Mouse (Mus musculus) spleen, postnatal 10 days (tissue): ENCODE measurements around the gene Rnf180.
A peak's percentile ranks its signal among the peaks of the same experiment; 100 is the strongest.
"Not testable (repeated sequence)": the region's sequence is repeated elsewhere in the genome, so short reads cannot be mapped to it uniquely, and the experiment has no call there.

Source experiments
- DNase-seq, 2 experiments: peaks; one replicate each; pipeline ENCODE4 v3.0.0; 2021 to 2022; ENCODE audit warnings: low spot score in 2 of 2

Rnf180 gene

DNA sequence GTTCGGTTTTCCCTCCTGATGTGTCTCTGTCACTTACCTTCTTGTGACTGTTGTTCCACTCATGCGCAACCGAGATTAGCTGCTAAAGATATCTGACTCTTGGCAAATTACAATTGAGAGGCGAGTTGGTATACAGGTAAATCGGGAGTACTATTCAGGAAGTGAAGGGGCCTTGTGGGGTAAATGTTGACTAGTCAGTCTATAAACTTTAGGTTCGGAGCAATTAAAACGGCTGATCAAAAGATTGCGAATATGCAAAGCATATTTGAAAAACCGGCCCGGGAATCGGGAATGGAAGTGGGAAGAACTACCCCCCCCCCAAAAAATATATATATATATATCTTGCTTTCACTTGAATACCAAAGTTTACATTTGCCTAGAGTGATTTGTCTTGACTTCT, at the start of gene Rnf180:
Gene Rnf180 (minus strand): TSS at position 101 of the 400 bp plus-strand sequence.
- no peak for DNase-seq

DNA sequence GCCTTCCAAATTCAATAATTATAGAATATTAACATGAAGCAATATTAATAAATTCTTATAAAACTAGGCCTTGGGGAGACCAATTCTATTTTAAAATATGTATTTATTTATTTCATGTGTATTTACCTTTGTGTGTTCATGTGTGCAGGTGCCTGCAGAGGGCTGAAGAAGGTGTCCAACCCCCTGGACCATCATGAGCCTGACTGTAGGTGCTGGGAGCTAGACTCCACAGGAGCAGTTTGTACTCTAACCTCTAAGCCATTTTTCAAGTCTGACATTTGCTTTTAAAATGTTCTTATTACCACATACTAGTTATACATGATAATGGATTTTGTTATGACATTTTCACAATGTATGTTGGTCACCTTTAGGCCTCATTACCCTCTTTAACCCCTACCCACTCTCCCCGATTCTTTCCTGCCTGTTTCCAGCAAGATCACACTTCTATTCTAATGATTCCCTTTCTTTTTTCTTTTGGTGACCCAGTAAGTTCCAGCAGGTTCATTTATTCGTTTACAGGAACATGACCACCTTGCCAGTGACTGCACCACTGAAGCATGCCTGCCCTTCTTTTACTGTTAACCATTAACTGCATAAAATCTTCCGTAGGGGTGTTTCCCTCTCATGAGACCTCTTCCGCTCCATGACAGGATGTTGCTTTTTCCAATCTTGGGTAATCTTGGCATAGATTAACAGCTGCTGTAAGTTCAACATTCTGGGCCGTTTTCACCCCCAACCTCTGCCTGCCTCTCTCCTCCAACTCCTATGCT, 36.8 kb upstream of the Rnf180 start:
- no peak for DNase-seq

DNA sequence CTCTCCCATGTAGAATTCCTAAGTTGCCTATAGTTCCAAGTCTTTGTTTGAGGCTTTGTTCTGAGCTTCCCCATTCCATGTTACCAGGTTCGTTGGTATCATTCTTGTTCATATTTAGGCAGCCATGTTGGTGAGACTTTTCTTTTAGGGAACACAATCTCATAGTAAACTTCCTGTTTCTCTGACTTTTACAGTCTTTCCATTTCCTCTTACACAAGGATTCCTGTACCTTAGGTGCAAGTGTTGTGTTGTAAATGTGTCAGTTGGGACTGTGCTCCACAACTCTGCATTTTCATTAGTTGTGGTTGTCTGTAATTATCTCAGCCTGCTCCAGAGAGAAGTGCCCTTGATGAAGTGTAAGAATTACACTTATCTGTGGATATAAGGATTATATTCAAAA, 32.3 kb upstream of the Rnf180 start:
- no peak for DNase-seq

DNA sequence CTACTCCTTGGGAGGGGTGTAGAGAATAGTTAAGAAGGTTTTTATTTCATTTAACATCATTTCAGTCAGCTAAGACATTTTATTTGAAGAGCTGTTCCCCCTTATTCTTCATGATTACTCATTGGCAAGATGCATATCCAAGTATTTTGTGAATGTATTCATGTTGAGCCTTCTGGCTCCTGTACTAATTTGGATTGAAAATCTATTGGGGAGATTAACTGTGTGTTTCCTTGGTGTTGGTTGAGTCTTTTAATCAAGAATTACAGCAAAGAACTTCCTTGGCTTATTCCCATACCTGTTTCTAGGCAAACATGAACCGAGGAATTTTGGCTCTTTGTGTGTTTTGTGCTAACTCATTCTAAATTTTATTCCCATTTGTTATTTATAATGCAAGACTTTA, 22.3 kb upstream of the Rnf180 start:
- DNase-seq: no peak

DNA sequence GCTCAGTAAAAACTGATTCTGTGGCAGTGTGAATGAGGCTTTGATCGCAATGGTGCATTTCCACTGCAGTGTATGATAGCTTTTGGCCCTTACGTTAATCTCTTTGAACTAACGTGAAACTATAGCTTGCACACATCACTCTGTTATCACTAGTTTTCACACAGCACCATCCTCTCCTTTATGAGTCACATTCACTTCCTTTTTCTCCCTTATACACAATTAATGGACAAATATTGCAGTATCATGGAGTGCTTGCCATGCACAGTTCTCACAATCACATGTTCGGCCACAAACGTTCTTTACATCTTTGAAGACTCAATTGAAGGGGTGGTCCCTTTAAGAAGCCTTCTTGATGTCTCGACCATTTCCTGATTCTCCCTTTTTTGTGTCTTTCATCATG, 21.4 kb upstream of the Rnf180 start:
- no peak for DNase-seq

DNA sequence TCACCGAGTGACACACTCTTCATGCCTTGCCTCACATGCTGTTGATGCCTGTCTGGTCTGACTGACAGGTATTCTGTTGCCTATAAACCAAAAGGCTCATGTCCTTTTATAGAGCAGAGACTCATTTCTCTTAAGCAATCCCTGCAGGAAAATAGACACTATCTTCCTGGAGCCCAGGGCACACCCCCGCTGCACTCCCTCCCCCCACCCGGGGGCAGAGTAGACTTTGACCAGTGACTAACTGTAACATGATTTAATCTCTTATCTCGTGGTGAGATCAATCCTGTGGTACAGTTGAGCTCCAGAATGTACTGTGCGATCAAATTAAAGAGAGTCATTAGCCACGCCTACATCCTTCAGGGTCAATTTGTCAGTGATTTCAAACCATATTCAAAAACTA, 18.1 kb upstream of the Rnf180 start:
- no peak for DNase-seq

DNA sequence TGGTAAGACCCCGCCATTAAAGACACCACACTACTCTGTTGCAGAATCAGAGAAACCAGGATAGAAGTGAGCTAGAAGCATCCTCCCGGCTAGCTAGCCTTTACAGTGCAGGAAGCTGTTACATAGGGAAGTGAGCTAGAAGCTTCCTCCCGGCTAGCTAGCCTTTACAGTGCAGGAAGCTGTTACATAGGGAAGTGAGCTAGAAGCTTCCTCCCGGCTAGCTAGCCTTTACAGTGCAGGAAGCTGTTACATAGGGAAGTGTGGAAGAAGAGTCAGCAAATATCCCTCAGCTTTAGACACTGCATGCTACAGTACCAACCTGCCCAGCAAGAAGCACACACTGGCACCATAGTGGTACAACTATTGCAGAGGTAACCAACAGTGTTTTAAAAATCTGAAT, 15.9 kb upstream of the Rnf180 start:
- DNase-seq: not testable (repeated sequence)

DNA sequence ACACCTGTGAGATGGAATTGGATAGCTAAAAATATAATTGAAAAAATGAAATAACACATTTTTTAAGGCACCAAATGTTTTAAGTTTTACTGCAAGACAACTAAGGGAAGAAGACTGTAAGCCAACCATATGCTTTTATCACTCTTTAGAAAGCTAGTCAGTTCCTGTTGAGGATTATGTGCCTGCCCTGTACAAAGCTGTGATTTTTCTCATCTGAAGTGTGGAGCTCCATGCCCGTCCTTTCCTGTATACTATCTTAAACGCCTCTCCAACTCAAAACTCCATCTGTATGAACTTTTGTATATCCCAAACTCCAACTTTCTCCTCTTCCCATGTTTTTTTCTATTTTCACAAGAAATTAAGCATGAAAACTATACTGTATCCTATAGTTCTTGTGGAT, 10.9 kb upstream of the Rnf180 start:
- no peak for DNase-seq

DNA sequence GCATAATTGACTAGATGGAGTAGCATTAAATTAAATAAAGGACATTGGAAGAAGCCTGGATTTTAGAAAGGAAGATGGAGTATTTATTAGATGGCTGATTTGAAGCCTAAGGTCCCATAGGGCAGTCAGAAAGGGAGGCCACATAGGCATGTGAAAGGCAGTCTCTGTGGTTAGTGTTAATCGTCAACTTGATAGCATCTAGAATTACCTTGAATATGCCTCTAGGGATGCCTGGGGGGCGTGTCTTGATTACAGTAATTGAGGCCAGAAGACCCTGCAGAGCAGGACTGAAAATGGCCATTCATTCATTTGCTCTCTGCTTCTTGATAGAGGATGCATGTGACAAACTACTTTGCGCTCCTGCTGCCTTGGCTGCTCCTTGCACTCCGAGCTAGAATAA, 9.4 kb upstream of the Rnf180 start:
- DNase-seq: no peak

DNA sequence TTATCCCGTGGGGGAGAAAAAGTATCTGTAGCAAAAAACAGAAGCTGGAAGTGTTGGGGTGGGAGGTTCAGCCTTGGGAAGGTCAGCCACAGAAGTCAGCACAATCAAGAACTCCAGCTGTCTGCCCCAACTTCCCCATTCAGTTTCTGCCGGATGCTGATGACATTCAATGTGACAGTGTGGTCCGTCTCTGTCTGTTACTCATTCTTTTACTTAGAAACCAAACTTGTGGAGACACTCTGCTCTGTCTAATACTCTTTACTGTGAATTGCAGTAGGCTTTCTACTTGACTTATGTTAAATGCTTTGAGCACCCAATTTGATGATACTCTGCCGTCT, 5.4 kb upstream of the Rnf180 start:
- peak in 1 of 2 experiments; percentile 17 for DNase-seq

DNA sequence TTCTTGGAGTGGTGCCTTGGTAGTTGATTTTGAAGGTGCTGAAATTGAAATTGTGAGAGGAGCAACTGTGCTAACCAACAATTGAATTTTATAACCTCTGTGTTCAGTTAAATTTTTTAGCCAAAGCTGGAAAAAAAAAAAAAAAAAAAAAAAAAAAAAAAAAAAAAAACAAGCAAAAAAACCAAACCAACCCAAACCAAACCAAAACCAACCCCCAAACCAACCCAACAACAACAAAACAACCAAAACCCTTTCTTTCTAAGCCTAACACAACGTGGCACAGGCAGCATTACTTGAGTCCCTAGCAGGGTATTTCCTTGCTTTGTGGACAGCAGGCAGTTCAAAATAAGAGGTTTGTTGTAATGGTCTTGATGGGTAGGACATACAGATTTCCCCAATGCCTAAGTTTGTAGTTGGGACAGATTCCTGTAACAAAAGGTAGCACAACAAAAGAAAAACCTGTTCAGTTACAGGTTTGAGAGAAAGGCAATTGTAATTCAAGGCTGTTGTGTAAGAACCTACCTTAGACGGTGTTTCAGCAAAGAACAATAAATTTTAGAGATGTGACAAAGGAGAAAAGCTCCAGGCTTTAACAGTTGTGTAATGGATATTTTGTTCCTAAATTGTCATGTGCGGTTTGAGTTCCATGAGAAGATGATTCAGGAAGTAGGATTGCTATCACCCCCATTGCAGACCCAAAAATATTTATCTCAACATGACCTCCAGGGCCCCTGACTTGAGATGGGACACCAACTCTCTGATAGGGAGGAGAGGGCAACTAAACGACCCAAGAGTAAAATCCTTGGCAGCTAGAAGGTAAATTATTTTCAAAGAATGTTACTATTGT, 4.8 kb upstream of the Rnf180 start:
- no peak for DNase-seq

DNA sequence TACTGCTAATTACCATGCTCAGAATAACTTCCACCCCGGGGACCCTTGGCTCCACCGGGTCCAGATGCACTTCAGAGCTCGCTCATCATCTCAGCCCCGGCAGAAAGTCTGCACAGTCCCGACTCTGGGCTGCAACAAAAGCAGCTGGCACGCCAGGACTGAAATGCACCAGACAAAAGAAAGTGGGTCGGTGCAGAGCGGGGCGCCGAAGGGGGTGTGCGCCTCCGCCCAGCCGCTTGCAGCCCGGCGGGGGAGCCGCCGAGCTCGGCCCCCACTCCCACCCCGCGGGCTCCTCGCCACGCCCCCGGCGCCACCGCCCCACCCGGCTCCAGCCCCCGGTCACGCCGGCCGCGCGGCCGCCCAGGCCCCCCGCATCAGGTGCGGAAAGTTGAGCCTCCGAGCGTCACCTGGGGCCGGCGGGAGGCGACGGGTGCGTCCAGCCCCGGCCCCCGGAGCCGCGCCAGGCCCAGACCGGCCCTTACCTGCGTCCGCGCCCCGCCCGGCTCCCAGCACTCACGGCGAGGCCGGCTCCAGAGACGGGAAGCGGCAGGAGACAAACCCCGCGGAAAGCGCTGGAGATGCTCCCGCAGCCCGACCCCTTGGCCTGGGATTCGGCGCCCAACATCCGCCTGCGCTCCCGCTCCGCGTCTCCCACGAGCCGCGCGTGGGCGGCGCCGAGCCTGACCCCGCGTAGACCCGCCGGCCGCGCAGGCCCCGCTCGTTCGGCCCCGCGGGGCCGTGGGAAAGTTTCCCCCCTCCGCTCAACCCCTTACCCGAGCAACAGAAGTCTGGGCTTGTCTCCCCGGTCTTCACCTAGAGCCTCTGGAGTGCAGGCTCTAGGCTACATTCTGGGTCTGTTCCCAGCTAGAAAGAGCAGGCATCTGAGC, 591 bp downstream of the Rnf180 start:
- peak; percentile 4 to 28 for DNase-seq

DNA sequence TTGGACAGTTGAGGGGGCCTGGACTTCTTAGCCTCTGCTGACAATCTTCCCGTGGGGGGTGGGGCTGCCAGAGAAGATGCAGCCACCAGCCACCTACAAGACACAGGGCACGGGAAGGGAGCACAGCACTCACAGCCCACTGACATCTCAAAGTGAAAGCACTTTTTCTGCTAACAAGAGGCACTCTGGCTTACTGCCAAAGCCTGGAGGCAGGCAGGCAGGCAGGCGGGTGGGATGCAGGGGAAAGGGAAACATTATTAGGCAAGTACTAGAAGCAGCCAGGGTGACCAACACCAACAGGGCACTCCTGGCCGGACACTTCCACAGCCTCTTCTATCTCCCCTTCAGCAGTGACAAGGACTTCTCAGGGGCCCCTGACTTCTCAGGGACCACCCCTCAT, 2.8 kb downstream of the Rnf180 start:
- DNase-seq: peak in 1 of 2 experiments; percentile 26

DNA sequence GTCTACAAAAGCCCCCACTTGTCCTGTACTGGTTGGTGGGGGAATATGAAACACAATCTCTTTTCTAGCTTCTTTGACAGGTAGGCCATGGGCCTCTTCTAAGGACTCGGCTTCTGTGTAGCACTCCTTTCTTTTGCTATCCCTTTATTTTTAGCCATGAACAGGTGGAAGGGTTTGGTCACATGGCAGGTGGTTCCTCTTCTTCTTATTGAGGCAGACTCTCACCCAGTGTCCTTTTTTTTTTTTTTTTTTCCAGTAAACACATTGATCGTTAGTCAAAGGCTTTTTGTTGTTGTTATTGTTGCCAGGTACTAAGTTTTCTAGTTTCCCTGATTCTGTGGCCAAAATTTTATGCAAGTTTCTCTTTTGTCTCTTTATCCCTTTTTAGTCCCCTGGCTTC, 4.0 kb downstream of the Rnf180 start:
- no peak for DNase-seq

DNA sequence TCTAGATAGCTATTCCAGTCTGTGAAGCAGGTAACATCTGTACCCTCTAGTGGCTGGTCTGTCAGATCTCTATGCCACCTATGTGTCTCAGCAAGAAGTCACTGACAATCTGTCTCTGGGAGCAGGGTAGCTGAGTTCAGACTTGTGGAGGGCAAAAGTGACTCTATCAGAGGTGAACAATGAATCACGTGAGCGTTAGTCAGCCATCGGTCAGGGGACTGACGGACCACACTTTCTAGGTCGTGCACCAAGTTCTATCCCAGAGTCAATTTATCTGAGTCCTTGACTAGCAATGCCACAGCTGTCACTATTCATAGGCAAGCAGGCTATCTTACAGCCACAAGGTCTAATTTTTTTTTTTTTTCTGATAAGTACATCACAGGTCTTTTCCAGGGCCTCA, 4.6 kb downstream of the Rnf180 start:
- no peak for DNase-seq

DNA sequence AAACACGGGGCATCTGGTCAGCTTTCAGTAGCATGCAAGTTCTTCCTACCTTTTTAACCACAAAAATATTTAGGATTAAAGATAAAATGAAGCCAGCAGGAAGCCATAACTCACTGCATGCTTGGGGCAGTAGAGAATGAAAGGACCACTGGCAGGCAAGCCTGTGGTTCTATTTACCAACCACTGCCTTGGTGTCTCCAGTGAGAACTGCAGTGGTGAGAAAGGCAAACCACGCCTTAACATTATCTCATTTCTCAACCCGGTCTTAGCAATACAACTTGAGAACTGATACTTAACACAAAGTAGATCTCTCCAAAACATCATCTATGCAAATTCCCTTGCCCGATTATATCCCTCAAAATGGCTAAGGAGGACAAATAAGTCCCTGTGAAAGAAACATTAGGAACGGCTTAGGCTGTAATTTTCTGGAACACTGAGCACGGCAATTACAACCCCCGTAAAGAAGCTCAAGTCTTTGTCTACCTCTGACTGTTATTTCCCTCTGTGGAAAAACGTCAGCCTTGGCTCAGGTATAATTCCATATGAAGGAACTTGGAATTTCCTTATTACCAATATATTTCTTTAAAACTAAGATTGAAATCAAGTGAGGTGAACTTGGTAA, 15.1 kb downstream of the Rnf180 start:
- no peak for DNase-seq

DNA sequence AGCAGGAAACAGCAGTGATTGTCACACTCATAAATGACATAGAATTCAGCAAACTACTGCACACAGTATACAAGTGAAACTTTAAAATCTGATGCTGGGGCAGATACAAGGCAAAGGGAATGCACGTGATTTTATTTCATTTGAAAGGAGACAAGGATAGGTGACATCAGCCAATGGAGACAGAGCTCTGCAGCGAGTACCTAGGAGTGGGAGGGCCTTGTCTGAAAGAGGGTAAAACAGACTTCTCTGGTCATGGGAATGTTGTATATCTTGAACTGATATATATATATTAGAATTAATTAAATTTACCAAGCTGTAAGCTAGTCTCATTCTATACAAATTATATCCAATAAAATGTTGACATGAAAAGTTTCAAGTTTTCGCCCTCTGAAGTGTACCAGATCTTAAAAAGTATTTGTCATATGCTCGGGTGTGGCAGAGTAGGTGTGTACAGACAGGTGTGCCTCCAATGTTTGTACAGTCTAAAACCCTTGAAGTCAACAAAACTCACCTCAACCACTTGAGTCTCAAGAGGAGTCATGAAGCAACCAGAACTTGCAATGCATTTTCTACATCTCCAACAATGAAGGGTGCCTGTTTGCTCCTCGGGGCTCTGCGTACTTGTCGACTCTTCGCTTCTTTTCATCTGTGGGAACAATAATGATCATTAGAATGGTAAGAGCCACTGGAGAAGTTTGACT, 24.1 kb downstream of the Rnf180 start:
- DNase-seq: no peak

DNA sequence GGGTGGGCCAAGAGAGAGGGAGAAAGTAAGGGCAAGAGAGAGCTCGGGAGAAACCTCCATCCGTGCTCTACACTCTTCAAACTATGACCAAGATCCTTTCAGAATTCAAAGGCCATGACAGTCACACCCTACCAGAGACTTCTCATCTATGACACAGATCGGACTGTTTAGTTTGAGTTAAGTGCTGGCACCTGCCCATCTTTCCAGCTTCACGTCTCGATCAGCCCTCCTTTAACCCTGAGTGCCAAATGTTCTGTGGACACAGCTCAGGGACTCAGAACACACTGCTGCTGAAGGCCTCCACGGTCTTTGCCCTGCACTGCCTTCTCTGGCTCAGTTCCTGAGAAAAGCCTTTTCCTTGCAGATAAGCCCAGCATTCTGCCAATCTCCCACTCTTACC, 27.2 kb downstream of the Rnf180 start:
- DNase-seq: no peak

DNA sequence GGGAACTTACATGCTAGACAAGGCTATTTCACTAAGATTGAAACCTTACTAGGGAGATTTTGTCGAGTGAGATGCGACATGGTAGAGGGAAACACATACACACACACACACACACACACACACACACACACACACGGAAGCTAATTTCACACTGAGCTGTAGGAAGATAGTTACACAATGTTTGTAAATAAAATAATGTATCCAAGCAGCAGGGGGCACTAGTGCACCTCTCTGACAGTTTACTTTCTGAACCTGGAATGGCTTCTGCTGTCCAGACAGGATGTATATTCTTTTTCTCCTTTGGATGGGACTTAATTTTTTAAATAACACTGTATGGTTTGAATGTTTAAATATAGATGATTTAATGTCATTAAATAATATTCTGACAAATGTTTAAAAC, 27.9 kb downstream of the Rnf180 start:
- peak in 1 of 2 experiments; percentile 41 for DNase-seq

DNA sequence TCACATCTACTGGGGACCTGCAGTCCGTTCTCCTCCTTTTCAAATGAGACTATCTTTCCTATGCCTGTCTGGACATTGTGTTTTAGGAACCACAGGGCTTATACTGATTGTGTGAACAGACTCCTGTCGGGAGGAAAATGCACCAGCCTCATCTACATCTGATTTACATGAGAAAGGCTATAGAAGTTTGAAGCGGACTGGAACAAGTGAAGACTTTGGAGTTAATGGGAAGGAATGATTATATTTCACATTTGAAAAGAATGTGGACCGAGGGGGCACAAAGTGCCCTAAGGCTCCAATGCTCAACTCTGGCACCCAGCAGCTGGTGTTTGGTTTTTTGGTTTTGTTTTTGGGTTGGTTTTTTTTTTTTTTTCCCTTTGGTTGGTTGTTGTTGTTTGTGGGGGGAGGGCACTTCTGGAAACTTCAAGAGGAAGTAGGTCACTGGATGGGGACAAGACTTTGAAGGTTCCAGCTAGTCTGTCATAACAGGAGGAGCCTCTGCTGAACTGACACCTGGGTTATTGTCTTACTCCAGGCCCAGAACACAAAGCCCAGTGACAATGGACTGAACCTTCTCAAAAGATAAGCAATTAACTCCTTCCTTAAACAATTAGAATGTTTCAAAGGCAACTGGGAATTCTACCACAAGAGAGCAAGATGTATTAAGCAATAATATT, 37.7 kb downstream of the Rnf180 start:
- no peak for DNase-seq

DNA sequence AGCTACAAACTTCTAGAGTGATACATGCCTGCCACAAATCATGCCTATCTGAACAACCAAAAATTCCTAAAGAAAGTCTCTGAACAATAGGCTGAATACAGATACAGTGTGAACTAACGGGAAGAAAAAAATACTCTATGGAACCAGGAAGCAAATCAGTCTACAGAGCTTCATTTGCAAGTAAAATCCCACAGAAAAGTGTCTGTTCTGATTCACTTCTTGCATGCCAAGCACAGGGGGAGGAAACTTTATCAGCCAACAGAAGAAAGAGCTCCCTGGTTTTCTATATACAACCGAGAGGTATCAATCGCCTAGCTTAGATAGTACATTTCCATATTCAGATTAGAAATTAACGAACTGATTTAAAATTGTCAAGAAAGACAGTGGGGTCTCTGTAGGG, 43.8 kb downstream of the Rnf180 start:
- DNase-seq: no peak
